Mouse (Mus musculus): Measurements from ENCODE around the gene Gm7075. TPM values are rescaled to one million over a fixed set of nuclear protein-coding genes. Genes with fewer than 3 reads are reported as not detected.
"Not testable (repeated sequence)": the region's sequence is repeated elsewhere in the genome, so short reads cannot be mapped to it uniquely, and the experiment has no call there.

The Gm7075 gene
- polyA plus RNA-seq (2015; fragmentation: Nextera tagmentation; extraction: Ambion mirVana) = not detected in 2 replicates

DNA sequence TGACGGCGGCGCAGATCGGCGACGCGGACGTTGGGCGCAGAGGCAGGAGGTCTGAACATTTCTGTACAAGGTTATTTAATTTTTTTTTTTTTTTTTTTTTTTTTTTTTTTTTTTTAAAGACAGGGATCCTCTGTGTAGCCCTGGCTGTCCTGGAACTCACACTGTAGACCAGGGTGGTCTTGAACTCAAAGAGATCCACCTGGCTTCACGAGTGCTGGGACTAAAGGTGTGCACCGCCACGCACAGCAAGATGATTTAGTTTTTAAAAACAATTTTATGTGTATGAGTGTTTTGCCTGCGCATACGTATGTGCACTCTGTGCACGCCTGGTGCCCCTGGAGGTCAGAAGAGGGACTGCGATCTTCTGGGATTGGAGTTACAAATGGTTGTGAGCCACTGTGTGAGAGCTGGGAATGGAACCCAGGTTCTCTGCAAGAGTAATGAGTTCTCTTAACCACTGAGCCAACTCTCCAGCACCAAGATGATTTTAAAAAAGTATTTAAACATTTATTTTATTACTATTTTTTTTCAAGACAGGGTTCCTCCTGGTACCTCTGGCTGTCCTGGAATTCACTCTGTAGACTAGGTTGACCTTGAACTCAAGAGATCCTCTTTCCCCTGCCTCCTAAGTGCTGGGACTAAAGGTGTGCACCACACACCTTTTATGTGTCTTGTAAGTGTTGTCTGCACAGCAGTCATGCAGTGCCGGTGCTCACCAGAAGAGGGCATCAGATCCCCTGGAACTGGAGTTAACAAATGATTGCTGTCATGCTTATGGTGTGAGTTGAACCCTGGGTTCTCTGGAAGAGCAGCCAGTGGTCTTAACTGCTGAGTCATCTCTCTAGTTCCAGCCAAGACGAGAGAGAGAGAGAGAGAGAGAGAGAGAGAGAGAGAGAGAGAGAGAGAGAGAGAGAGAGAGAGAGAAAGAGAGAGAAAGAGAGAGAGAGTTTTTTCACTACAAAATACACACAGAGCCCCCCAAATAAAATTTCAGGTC lies at the start of gene Gm7075:
Gm7075 (minus strand) TSS at position 51 of the 997 bp plus-strand sequence.
- Histone ChIP-seq H3K27ac (no peak within 1 kb of the TSS), H3K27me3 (ENCODE audit: insufficient read depth, low read length) (no peaks in the 10 kb centered on the region), H3K4me1 (replicated peaks; ENCODE audit: insufficient read depth, low read length) (no peaks in the 10 kb centered on the region), H3K36me3 (ENCODE audit: insufficient read depth, low read length) (no peaks in the 10 kb centered on the region), H3K4me3 (replicated peaks; ENCODE audit: low read depth, low read length) (no peak within 1 kb of the TSS), H3K9ac (ENCODE audit: low read depth, low read length) (no peak within 1 kb of the TSS), H3K9me3 (replicated peaks; ENCODE audit: low read length) (no peaks in the 10 kb centered on the region), H3K4me2 (ENCODE audit: low read length) (no peak within 1 kb of the TSS)
- peak; percentile 61 for TF ChIP-seq CTCF (IDR thresholded peaks at IDR 0.05; ENCODE audit: low read depth)
- ATAC-seq (replicated peaks; ENCODE audit: low FRiP score, low read depth) (0 out of 2 replicates have a peak, but pooled peaks have one; percentile 21), DNase-seq (ENCODE audit: low spot score) (peak; percentile 18)
- 90% methylated on average over 18 of the region's 18 CpGs for WGBS

DNA sequence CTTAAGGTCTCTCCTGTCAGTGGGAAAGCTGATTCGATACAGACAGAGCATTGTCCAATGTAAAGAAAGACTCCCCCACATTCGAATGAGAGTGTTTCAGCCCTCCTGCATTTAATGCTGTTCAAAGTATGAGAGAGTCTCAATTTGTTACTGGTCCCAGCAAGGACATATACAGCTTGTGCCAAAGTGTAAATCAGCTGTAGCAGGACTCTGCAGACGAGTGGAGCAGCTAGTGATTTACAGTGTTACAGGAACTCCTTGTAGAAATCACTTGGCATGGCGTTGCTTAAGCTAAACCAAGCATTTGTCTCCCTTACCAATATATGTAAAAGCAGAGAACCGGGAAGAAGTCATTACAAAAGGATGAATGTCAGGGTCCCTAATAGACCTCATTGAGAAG lies 39.3 kb upstream of the Gm7075 start:
- no peaks in the 10 kb centered on the region for H3K27me3 ChIP-seq (ENCODE audit: insufficient read depth, low read length)
- no peak overlapping the region for H3K4me2 ChIP-seq (ENCODE audit: low read length)
- WGBS = 31% methylated on average over 5 of the region's 5 CpGs
- no peaks in the 10 kb centered on the region for H3K4me1 ChIP-seq (replicated peaks; ENCODE audit: insufficient read depth, low read length)
- no peak for TF ChIP-seq CTCF (IDR thresholded peaks at IDR 0.05; ENCODE audit: low read depth)
- no peak overlapping the region for H3K9ac ChIP-seq (ENCODE audit: low read depth, low read length)
- ATAC-seq (replicated peaks; ENCODE audit: low FRiP score, low read depth) = no peak
- no peak overlapping the region for H3K27ac ChIP-seq
- no peak overlapping the region for H3K4me3 ChIP-seq (replicated peaks; ENCODE audit: low read depth, low read length)
- H3K9me3 ChIP-seq (replicated peaks; ENCODE audit: low read length) = no peaks in the 10 kb centered on the region
- no peaks in the 10 kb centered on the region for H3K36me3 ChIP-seq (ENCODE audit: insufficient read depth, low read length)
- no peak for DNase-seq (ENCODE audit: low spot score)

DNA sequence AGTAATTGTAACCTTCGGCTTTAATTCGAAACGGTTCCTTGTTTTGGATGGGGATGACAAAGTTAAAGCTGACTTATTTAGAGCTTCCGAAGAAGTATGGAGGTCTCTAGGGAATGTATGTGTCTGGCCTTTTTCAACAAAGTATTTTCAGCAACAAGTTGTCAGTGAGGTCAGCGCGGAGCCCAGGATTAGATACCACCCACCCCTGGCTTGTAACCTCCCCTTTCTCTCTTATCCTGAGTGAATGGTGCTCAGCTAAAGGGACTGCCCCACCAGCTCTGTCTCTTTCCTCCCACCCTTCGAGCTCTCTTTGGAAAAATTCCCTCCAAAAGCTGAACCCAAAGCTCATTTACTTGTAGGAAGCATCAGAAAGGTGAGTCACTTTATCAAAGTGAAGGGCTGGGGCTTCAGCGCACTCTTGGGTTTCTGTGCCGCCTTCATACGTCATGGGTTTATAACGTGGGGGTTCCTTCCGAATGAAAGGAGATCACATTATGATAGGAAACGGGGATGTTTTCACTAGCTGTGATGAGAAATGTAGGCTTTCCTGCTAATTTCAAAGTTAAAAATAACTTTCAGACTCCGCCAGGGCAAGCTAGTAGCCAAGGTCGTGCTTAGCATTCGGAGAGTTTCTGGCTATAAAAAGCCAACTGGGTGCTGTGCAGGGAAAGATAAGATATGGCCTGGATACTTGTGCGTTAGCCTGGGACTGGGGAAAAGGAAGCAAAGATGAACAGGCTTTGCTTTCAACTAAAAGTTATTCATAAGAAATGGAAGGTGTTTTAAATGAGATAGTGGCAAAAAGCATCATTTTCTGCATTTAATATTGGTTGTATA lies 35.9 kb upstream of the Gm7075 start:
- H3K4me2 ChIP-seq (ENCODE audit: low read length) = peak overlapping the region; percentile 48
- DNase-seq (ENCODE audit: low spot score) (peak; percentile 41), ATAC-seq (replicated peaks; ENCODE audit: low FRiP score, low read depth) (no peak)
- H3K27ac ChIP-seq = no peak overlapping the region
- no peak overlapping the region for H3K4me3 ChIP-seq (replicated peaks; ENCODE audit: low read depth, low read length)
- H3K36me3 ChIP-seq (ENCODE audit: insufficient read depth, low read length) = no peaks in the 10 kb centered on the region
- 0 out of 2 replicates have a peak, but pooled peaks cover 4% of the 10 kb centered on the region for H3K4me1 ChIP-seq (replicated peaks; ENCODE audit: insufficient read depth, low read length)
- no peaks in the 10 kb centered on the region for H3K27me3 ChIP-seq (ENCODE audit: insufficient read depth, low read length)
- 42% methylated on average over 17 of the region's 17 CpGs for WGBS
- no peaks in the 10 kb centered on the region for H3K9me3 ChIP-seq (replicated peaks; ENCODE audit: low read length)
- no peak for TF ChIP-seq CTCF (IDR thresholded peaks at IDR 0.05; ENCODE audit: low read depth)
- 0 out of 2 replicates have a peak overlapping the region, but pooled peaks have one; percentile 13 for H3K9ac ChIP-seq (ENCODE audit: low read depth, low read length)

DNA sequence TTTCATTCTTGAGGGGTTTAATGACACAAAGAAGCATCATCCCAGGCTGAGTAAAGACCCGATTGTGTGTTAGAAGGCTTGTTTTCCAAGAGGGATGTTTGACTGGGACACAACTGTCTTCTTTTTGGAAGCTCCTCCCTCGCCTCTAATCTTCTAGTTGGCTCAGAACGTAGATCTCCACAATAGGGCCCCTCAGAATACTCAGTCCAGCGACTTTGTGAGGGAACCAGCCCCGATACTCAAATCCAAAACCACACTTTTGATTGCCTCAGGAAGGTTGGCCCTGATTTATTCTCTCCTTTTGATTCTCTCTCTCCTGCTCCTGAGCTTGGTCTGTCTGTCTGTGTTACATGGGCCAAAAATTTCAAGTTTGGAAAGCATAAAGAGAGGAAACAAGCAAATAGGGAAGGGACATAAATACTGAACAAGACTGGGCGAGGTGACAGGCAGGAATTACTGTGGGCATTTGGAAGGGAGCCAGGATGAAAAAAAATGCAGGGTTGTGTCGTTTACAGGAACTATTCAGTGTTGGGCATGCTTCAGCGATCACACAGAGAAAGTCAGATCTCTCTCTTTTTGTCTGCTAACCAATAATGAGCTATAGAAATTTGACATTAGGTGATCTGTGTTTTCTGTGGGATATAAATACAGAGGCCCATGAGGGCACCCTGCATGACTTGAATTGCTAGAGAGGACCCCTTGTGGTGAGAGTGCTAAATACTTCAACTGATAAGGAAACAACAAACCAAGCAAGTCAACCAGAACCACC lies 33.7 kb upstream of the Gm7075 start:
- WGBS = 31% methylated on average over 8 of the region's 8 CpGs
- no peak overlapping the region for H3K9ac ChIP-seq (ENCODE audit: low read depth, low read length)
- no peak overlapping the region for H3K27ac ChIP-seq
- ATAC-seq (replicated peaks; ENCODE audit: low FRiP score, low read depth) (0 out of 2 replicates have a peak, but pooled peaks have one; percentile 33), DNase-seq (ENCODE audit: low spot score) (peak; percentile 63)
- H3K4me2 ChIP-seq (ENCODE audit: low read length) = no peak overlapping the region
- 0 out of 2 replicates have a peak, but pooled peaks cover 4% of the 10 kb centered on the region for H3K4me1 ChIP-seq (replicated peaks; ENCODE audit: insufficient read depth, low read length)
- H3K9me3 ChIP-seq (replicated peaks; ENCODE audit: low read length) = no peaks in the 10 kb centered on the region
- H3K36me3 ChIP-seq (ENCODE audit: insufficient read depth, low read length) = no peaks in the 10 kb centered on the region
- H3K4me3 ChIP-seq (replicated peaks; ENCODE audit: low read depth, low read length) = no peak overlapping the region
- peak; percentile 47 for TF ChIP-seq CTCF (IDR thresholded peaks at IDR 0.05; ENCODE audit: low read depth)
- H3K27me3 ChIP-seq (ENCODE audit: insufficient read depth, low read length) = no peaks in the 10 kb centered on the region

DNA sequence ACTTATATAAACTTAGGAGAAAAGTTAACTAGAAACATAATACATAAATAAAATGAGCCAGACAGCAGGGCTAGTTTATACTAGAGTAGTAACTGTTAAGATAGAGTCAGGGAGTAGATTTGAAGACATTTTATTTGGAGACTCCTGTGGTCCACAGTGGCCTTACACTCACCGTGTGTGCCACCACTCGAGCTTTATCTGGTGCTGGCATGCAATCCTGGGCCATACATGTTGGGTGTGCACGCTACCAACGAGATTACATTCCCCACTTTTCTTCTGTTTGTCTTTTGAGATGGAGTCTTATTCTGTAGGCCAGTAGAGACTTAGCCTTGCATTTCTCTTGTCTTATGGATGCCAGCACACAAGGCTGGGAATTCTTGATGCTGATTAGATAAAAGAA lies 32.3 kb upstream of the Gm7075 start:
- H3K27ac ChIP-seq = no peak overlapping the region
- no peak overlapping the region for H3K9ac ChIP-seq (ENCODE audit: low read depth, low read length)
- DNase-seq (ENCODE audit: low spot score) = no peak
- H3K36me3 ChIP-seq (ENCODE audit: insufficient read depth, low read length) = no peaks in the 10 kb centered on the region
- WGBS = 93% methylated on average over 4 of the region's 4 CpGs
- H3K4me3 ChIP-seq (replicated peaks; ENCODE audit: low read depth, low read length) = no peak overlapping the region
- H3K27me3 ChIP-seq (ENCODE audit: insufficient read depth, low read length) = no peaks in the 10 kb centered on the region
- TF ChIP-seq CTCF (IDR thresholded peaks at IDR 0.05; ENCODE audit: low read depth) = no peak
- no peak overlapping the region for H3K4me2 ChIP-seq (ENCODE audit: low read length)
- ATAC-seq (replicated peaks; ENCODE audit: low FRiP score, low read depth) = no peak
- H3K9me3 ChIP-seq (replicated peaks; ENCODE audit: low read length) = no peaks in the 10 kb centered on the region
- H3K4me1 ChIP-seq (replicated peaks; ENCODE audit: insufficient read depth, low read length) = 0 out of 2 replicates have a peak, but pooled peaks cover 4% of the 10 kb centered on the region

DNA sequence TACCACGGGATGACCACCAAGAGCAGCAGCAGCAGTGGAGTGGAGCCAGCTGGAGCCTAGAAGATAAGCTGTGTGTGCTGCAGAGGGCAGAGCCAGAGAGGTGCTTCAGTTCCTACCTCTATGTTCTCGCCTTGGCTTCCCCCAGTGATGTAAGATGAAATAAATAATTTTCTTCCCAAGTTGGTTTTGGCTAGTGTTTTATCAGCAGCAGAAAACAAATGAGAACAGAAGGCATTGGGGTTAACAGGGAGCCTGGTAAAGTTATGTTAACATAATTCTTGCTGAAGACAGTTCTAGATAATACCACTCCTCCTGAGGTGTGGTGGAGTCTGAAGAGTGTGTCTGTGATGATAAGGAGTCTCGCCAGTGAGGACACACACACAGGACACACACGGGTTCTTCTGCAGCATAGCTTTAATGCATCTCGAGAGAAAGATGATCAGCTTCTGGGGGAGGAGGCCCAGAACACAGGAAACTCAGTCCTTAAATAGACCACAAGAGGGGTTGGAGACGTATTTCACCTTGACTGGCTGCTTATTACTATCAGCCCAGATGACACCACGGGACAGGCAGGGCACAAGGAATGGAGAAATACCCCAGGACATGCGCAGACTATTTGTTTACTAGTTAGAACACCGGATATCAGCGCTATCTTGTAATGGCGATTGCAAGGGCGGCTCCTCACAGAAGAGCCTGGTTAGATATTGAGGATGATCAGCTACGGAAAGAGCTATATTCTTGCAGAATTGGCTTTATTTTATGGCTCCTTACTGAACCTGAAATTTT lies 23.2 kb upstream of the Gm7075 start:
- not testable (repeated sequence) for H3K9ac ChIP-seq (ENCODE audit: low read depth, low read length); H3K27ac ChIP-seq; H3K4me1 ChIP-seq (replicated peaks; ENCODE audit: insufficient read depth, low read length); H3K27me3 ChIP-seq (ENCODE audit: insufficient read depth, low read length); DNase-seq (ENCODE audit: low spot score); H3K4me3 ChIP-seq (replicated peaks; ENCODE audit: low read depth, low read length); H3K36me3 ChIP-seq (ENCODE audit: insufficient read depth, low read length); H3K9me3 ChIP-seq (replicated peaks; ENCODE audit: low read length); ATAC-seq (replicated peaks; ENCODE audit: low FRiP score, low read depth); H3K4me2 ChIP-seq (ENCODE audit: low read length)
- 83% methylated on average over 13 of the region's 13 CpGs for WGBS
